Mouse (Mus musculus) c-Kit-positive CD71-positive TER-119-negative erythroid progenitor cells, embryonic 14.5 days (primary cell): ENCODE results near the gene Hdlbp.

Experiments used
- DNase-seq: peaks from one replicate; pipeline ENCODE4 v3.0.0-alpha.2; 2013; ENCODE audit warnings: low read depth

The Hdlbp gene

GRCm38 (mm10) chr1:93445111-93445821, 33.3 kb downstream of the Hdlbp start:
- peak; percentile 59 for DNase-seq

- peak; percentile 53 for DNase-seq
These were observed 34.1 kb downstream of the Hdlbp start for GRCm38 (mm10) chr1:93444405-93445110.

GRCm38 (mm10) chr1:93439321-93439720, 39.3 kb downstream of the Hdlbp start:
- no peak for DNase-seq

GRCm38 (mm10) chr1:93432087-93432486, 46.5 kb downstream of the Hdlbp start:
- no peak for DNase-seq

- DNase-seq: no peak
These were observed 75.2 kb downstream of the Hdlbp start for GRCm38 (mm10) chr1:93403403-93403802.

- no peak for DNase-seq
These were observed 77.2 kb downstream of the Hdlbp start for GRCm38 (mm10) chr1:93401191-93402052.

GRCm38 (mm10) chr1:93388906-93389305, 89.7 kb downstream of the Hdlbp start:
- DNase-seq: no peak

- no peak for DNase-seq
These were observed 91.4 kb downstream of the Hdlbp start for GRCm38 (mm10) chr1:93387198-93387597.

GRCm38 (mm10) chr1:93379117-93379516, 99.5 kb downstream of the Hdlbp start:
- DNase-seq: no peak

GRCm38 (mm10) chr1:93377307-93377706, 101.3 kb downstream of the Hdlbp start:
- DNase-seq: no peak

GRCm38 (mm10) chr1:93373665-93374064, 105.0 kb downstream of the Hdlbp start, which contains the start of gene Ano7:
TSS of gene Ano7 (plus strand) at chr1:93373930.
- no peak for DNase-seq

GRCm38 (mm10) chr1:93365641-93366040, 113.0 kb downstream of the Hdlbp start:
- DNase-seq: no peak

- DNase-seq: no peak
These were observed 116.0 kb downstream of the Hdlbp start for GRCm38 (mm10) chr1:93362661-93363060.
